Mouse (Mus musculus) heart, embryonic 14.5 days (tissue): Measurements from ENCODE around the gene Psmb11. TPM values are rescaled to one million over a fixed set of nuclear protein-coding genes. Genes with fewer than 3 reads are reported as not detected.
"Not testable (repeated sequence)": the region's sequence is repeated elsewhere in the genome, so short reads cannot be mapped to it uniquely, and the experiment has no call there.

Source experiments
- ATAC-seq: fragments of 200-750 bp; cut with Nextera tagmentation; 2 replicates; pipeline ENCODE4 v1.8.0; 2017; ENCODE audit warnings: low read depth, moderate TSS enrichment; ENCODE audit not compliant: insufficient number of reproducible peaks, insufficient read depth, low FRiP score
- H3K27ac ChIP-seq, 2 experiments: fragments of 200-500 bp in 1 of 2; fragments of 300-500 bp in 1 of 2; sonication (generic) in 1 of 2; replicated peaks in 1 of 2; 2 replicates each; pipeline ENCODE4 v1.5.1; 2012 to 2014; ENCODE audit warnings: low read depth in 2 of 2, low read length in 2 of 2, control low read depth in 1 of 2, mild to moderate bottlenecking in 1 of 2, mixed read lengths in 1 of 2; ENCODE audit not compliant: control insufficient read depth in 1 of 2, insufficient read depth in 1 of 2
- H3K27me3 ChIP-seq: fragments of 300-500 bp; sonication (generic); 2 replicates; pipeline ENCODE4 v1.6.1; 2014; ENCODE audit warnings: mild to moderate bottlenecking, low read length, control low read depth; ENCODE audit not compliant: control insufficient read depth, insufficient read depth
- H3K36me3 ChIP-seq: fragments of 300-500 bp; sonication (generic); 2 replicates; pipeline ENCODE4 v1.6.1; 2014; ENCODE audit warnings: mild to moderate bottlenecking, control low read depth, low read length, mixed read lengths; ENCODE audit not compliant: control insufficient read depth, insufficient read depth
- H3K4me1 ChIP-seq, 2 experiments: fragments of 200-500 bp in 1 of 2; fragments of 300-500 bp in 1 of 2; sonication (generic) in 1 of 2; 2 replicates each; pipeline ENCODE4 v1.6.1; 2012 to 2014; ENCODE audit warnings: low read length in 2 of 2, control low read depth in 1 of 2, mixed read lengths in 1 of 2; ENCODE audit not compliant: control insufficient read depth in 2 of 2, insufficient read depth in 2 of 2
- H3K4me2 ChIP-seq: fragments of 300-500 bp; sonication (generic); 2 replicates; pipeline ENCODE4 v1.6.1; 2014; ENCODE audit warnings: mild to moderate bottlenecking, low read length
- H3K4me3 ChIP-seq, 2 experiments: fragments of 200-500 bp in 1 of 2; fragments of 300-500 bp in 1 of 2; sonication (generic) in 1 of 2; 2 replicates each; pipeline ENCODE4 v1.5.1; 2012 to 2014; ENCODE audit warnings: low read length in 2 of 2, mild to moderate bottlenecking in 2 of 2, control low read depth in 1 of 2, low read depth in 1 of 2, moderate library complexity in 1 of 2; ENCODE audit not compliant: control insufficient read depth in 1 of 2, insufficient read depth in 1 of 2
- H3K9ac ChIP-seq: fragments of 300-500 bp; sonication (generic); 2 replicates; pipeline ENCODE4 v1.6.1; 2014; ENCODE audit warnings: mild to moderate bottlenecking, low read length
- H3K9me3 ChIP-seq: fragments of 300-500 bp; sonication (generic); 2 replicates; pipeline ENCODE4 v1.6.1; 2016; ENCODE audit warnings: low read length, control low read depth; ENCODE audit not compliant: control insufficient read depth
- WGBS: fragments of 180-500 bp; shearing (Covaris S2); extraction: QIAGEN DNeasy Blood & Tissue Kit; methylation state at CpG from one replicate; pipeline ENCODE4 v1.1.7; 2014; 5-methylcytosine and 5-hydroxymethylcytosine counted together
- polyA plus RNA-seq: library from polyadenylated mRNA; unstranded; fragments of >200 nt; fragmentation: Nextera tagmentation; extraction: Ambion mirVana; gene quantifications from 2 replicates; pipeline ENCODE4 v1.2.1, GENCODE M21; 2014

Gene Psmb11
- polyA plus RNA-seq, 1 experiment from 2014 or later, result not detected

DNA sequence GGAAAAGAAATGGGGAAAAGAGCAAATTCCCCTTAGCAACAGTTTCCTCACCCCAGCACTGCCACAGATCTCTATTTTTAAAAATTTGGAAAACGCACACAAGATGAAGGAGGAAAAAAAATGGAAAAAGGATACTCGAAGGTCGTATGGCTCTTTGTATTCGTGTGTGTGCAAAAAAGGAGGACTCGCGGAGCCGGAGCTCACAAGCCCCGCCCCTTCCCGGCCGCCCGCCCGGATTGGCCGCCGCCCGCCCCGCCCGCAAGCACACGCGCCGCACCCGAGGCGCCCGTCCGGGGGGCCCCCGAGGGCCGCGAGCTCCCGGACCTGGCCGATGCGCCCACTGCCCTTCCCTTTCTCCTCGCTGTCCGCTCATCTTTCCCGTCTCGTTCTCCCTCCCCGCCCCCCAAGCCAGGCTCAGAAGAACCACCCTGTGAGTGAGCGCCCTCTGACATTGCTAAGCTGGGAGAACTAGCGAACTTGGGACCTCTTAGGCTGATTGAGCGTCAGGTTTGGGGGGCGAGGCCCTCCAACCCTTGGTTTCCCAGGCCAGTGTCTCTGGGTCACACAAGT, 15.4 kb upstream of the Psmb11 start, which contains the start of gene 4931414P19Rik:
4931414P19Rik (minus strand) TSS at position 242 of the 570 bp plus-strand sequence.
- Histone ChIP-seq H3K9ac (peak within 1 kb of the TSS; percentile 71), H3K4me3 (peak within 1 kb of the TSS; percentile 47 to 54), H3K27me3 (no peaks in the 10 kb centered on the region), H3K4me1 (peaks cover 9 to 14% of the 10 kb centered on the region in 2 experiments), H3K27ac (peak within 1 kb of the TSS; percentile 65 to 80), H3K36me3 (0 out of 2 replicates have a peak, but pooled peaks cover 2% of the 10 kb centered on the region), H3K9me3 (no peaks in the 10 kb centered on the region), H3K4me2 (peak within 1 kb of the TSS; percentile 67)
- WGBS, result 0% methylated on average over 38 of the region's 39 CpGs
- peak; percentile 58 for ATAC-seq

DNA sequence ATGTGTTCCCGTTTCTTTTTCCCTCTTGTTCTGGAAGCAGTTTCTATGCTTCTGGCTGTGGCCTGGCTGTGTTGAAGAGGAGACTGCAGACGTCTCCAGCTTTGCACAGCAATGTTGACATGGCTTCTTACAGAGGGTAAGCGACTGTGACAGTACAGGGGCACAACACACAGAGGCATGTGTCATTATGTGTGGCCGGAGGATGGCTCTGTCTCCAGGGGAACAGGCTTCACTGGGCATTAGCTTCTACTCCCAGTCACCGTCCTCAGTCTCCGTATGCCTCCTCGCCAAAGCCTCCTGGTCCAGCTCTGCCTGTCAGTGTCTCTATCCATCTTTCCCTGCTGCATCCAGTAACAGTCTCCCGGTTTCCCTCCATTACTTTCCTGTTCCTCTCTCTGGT, 14.0 kb upstream of the Psmb11 start:
- Histone ChIP-seq H3K4me3 (no peak overlapping the region), H3K27me3 (no peaks in the 10 kb centered on the region), H3K36me3 (peaks cover 16% of the 10 kb centered on the region), H3K9me3 (no peaks in the 10 kb centered on the region), H3K4me1 (peaks cover 8 to 12% of the 10 kb centered on the region in 2 experiments), H3K4me2 (no peak overlapping the region), H3K9ac (no peak overlapping the region), H3K27ac (no peak overlapping the region)
- 64% methylated on average over 8 of the region's 8 CpGs for WGBS
- no peak for ATAC-seq

DNA sequence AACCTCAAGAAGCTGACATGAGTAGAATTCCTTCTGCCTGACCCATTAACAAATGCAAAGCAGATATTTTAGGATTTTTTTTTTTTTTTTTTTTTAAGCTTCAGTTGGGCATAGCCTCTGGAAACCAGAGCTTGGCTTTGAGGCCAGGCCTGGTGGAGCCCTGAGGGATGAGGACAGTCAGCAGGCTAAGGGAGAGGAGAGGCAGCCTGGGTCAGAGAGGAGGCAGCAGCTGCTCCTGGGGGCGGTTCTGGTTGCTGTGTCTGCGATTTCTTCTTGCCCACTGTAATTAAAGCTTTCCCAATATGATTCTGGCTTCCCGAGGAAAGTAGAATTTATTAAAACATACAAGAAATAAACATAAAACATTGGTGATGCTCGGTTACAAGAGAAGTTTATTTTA, 12.0 kb upstream of the Psmb11 start:
- Histone ChIP-seq H3K4me1 (peaks cover 3 to 4% of the 10 kb centered on the region in 2 experiments; a peak in 1 of 4 replicates), H3K27ac (no peak overlapping the region), H3K4me3 (no peak overlapping the region), H3K9me3 (no peaks in the 10 kb centered on the region), H3K4me2 (no peak overlapping the region), H3K27me3 (no peaks in the 10 kb centered on the region), H3K36me3 (peaks cover 29% of the 10 kb centered on the region), H3K9ac (no peak overlapping the region)
- 85% methylated on average over 4 of the region's 4 CpGs for WGBS
- no peak for ATAC-seq

DNA sequence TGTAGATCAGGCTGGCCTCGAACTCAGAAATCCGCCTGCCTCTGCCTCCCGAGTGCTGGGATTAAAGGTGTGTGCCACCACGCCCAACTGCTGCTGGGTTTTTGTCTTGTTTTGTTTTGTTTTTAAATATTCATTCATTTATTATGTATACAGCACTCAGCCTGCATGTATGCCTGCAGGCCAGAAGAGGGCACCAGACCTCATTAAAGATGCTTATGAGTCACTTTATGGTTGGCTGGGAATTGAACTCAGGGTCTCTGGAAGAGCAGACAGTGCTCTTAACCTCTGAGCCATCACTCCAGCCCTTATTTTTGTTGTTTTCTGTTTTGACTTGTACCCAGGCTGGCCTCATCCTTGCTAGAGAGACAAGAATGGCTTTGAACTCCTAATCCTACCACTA, 11.3 kb upstream of the Psmb11 start:
- no peaks in the 10 kb centered on the region for H3K9me3 ChIP-seq
- peaks cover 35% of the 10 kb centered on the region for H3K36me3 ChIP-seq
- no peaks in the 10 kb centered on the region for H3K27me3 ChIP-seq
- H3K4me2 ChIP-seq, result no peak overlapping the region
- WGBS, result 77% methylated on average over 4 of the region's 4 CpGs
- ATAC-seq, result no peak
- no peak overlapping the region for H3K4me3 ChIP-seq
- H3K4me1 ChIP-seq, result peaks cover 0 to 3% of the 10 kb centered on the region in 2 experiments; a peak in 1 of 4 replicates
- no peak overlapping the region for H3K27ac ChIP-seq
- no peak overlapping the region for H3K9ac ChIP-seq

DNA sequence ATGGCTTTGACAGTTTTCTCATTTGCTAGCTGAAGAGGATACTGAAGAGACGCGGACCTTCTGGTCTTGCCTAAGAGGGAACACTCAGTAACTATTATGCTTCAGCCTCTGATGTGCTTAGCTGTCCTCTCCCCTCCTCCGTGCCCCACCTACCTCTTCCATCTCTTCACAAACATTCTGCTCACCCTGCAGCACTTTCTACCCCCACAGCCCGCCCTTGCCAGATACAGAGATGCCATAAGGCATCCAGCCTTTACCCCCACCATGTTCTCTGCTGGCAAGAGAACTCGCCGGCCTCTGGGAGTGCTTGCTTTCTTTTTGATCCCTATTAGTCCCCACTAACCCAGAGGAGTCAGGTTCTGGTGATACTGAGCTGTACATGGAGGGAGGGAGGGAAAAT, 10.6 kb upstream of the Psmb11 start:
- Histone ChIP-seq H3K9ac (no peak overlapping the region), H3K36me3 (peaks cover 42% of the 10 kb centered on the region), H3K27me3 (no peaks in the 10 kb centered on the region), H3K4me2 (no peak overlapping the region), H3K4me1 (peaks cover 0 to 3% of the 10 kb centered on the region in 2 experiments; a peak in 1 of 4 replicates), H3K27ac (no peak overlapping the region), H3K9me3 (no peaks in the 10 kb centered on the region), H3K4me3 (no peak overlapping the region)
- ATAC-seq, result no peak
- 74% methylated on average over 6 of the region's 6 CpGs for WGBS

DNA sequence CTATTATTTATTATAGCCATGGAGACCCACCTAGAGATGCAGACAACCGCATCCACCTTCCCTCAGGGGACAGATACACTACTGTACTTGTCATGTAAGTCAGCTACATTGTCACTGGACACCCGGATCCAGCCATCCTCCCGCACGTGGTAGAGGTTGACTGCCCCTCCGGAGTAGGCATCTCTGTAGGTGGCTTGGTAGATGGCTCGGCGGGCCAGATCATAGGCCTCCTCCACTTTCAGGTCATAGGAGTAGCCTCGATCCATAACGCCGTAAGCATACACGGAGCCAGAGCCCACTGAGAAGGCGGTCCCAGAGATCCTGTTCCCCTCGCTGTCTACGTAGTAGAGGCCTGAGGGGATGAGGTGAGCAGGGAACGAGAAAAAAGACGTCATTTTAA, 7.1 kb upstream of the Psmb11 start:
- H3K9me3 ChIP-seq, H3K9ac ChIP-seq, H3K4me1 ChIP-seq, H3K4me2 ChIP-seq, H3K27ac ChIP-seq, ATAC-seq, H3K27me3 ChIP-seq, H3K4me3 ChIP-seq: not testable (repeated sequence)
- 96% methylated on average over 12 of the region's 16 CpGs for WGBS
- H3K36me3 ChIP-seq, result peaks cover 51% of the 10 kb centered on the region

DNA sequence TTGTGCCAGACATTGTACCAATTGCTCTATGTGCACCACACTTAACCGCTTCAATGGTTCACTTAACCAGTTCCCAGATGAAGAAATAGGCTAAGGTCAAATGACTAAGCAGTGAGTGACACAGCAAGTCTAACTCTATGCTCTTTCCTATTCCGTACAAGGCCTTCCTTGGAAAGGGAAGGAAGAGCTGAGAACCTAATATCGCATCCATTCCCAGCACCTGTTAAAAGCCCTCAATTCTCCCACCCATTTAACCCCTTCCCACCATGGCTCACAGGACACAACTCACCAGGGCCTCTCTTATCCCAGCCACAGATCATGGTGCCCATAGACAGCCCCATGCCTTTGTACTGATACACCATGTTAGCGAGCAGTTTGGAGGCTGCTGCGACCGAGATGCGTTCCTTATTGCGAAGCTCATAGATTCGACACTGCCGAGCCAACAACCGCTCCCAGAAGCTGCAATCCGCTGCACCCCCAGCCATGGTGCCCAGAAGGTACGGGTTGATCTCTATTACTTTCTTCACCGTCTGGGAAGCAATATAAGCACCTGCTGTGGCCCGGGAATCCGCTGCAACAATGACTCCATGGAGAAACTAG, 4.9 kb upstream of the Psmb11 start:
- peaks cover 44% of the 10 kb centered on the region for H3K36me3 ChIP-seq
- no peaks in the 10 kb centered on the region for H3K9me3 ChIP-seq
- no peaks in the 10 kb centered on the region for H3K27me3 ChIP-seq
- WGBS, result 95% methylated on average over 16 of the region's 16 CpGs
- ATAC-seq, result no peak
- H3K9ac ChIP-seq, result no peak overlapping the region
- H3K4me3 ChIP-seq, result no peak overlapping the region
- H3K27ac ChIP-seq, result no peak overlapping the region
- H3K4me2 ChIP-seq, result no peak overlapping the region
- peaks cover 0 to 8% of the 10 kb centered on the region in 2 experiments; a peak in 2 of 4 replicates for H3K4me1 ChIP-seq
